Mouse (Mus musculus): ENCODE results near the gene Gm49369. TPM values are rescaled to one million over a fixed set of nuclear protein-coding genes. Genes with fewer than 3 reads are reported as not detected.
A peak's percentile ranks its signal among the peaks of the same experiment; 100 is the strongest.

The Gm49369 gene
- polyA plus RNA-seq, 2 experiments: 0.29 TPM; not detected in 1

GRCm38 (mm10) chr7:142347542-142347941 lies 34.9 kb downstream of the Gm49369 start:
- Histone ChIP-seq H3K27me3 (ENCODE audit: control insufficient read depth, insufficient read depth, low read length) (no peaks in the 10 kb centered on the region), H3K36me3 (replicated peaks; ENCODE audit: control insufficient read depth, insufficient read depth, low read depth) (no peaks in the 10 kb centered on the region), H3K4me2 (ENCODE audit: low read depth) (no peak overlapping the region), H3K9ac (replicated peaks) (no peak overlapping the region), H3K4me1 (replicated peaks; ENCODE audit: control insufficient read depth in 2 of 2, insufficient read depth in 2 of 2, low read length in 1 of 2) (peaks cover 29 to 32% of the 10 kb centered on the region in 2 experiments), H3K9me3 (ENCODE audit: control insufficient read depth, low read length) (no peaks in the 10 kb centered on the region), H3K27ac (0 out of 2 replicates have a peak overlapping the region, but pooled peaks have one; percentile 16), H3K4me3 (ENCODE audit: insufficient read depth in 1 of 2, low read depth in 2 of 2, low read length in 2 of 2) (no peak overlapping the region)
- TF ChIP-seq EP300 (IDR thresholded peaks at IDR 0.05; ENCODE audit: low read depth) (no peak), CTCF (IDR thresholded peaks at IDR 0.05; ENCODE audit: low read depth) (no peak)
- DNase-seq (ENCODE audit: low read depth in 3 of 3, low spot score in 3 of 3): no peak
- 26% methylated on average over 4 of the region's 4 CpGs for WGBS (ENCODE audit: insufficient replicate concordance)
- ATAC-seq (ENCODE audit: insufficient read depth): peak; percentile 64; the same call in 1 of the 2 replicates

- H3K9ac ChIP-seq (replicated peaks): no peak overlapping the region
- DNase-seq (ENCODE audit: low read depth in 3 of 3, low spot score in 3 of 3): no peak
- ATAC-seq (ENCODE audit: insufficient read depth): no peak
- H3K27me3 ChIP-seq (ENCODE audit: control insufficient read depth, insufficient read depth, low read length): no peaks in the 10 kb centered on the region
- H3K4me1 ChIP-seq (replicated peaks; ENCODE audit: control insufficient read depth in 2 of 2, insufficient read depth in 2 of 2, low read length in 1 of 2): peaks cover 3 to 9% of the 10 kb centered on the region in 2 experiments
- no peaks in the 10 kb centered on the region for H3K9me3 ChIP-seq (ENCODE audit: control insufficient read depth, low read length)
- H3K4me3 ChIP-seq (ENCODE audit: insufficient read depth in 1 of 2, low read depth in 2 of 2, low read length in 2 of 2): no peak overlapping the region
- H3K4me2 ChIP-seq (ENCODE audit: low read depth): no peak overlapping the region
- H3K36me3 ChIP-seq (replicated peaks; ENCODE audit: control insufficient read depth, insufficient read depth, low read depth): no peaks in the 10 kb centered on the region
- no peak overlapping the region for H3K27ac ChIP-seq
- WGBS (ENCODE audit: insufficient replicate concordance): 50% methylated on average over 3 of the region's 3 CpGs
- TF ChIP-seq EP300 (IDR thresholded peaks at IDR 0.05; ENCODE audit: low read depth) (no peak), CTCF (IDR thresholded peaks at IDR 0.05; ENCODE audit: low read depth) (no peak)
These were observed 40.2 kb downstream of the Gm49369 start for GRCm38 (mm10) chr7:142342247-142342640.

GRCm38 (mm10) chr7:142341564-142342246 lies 40.8 kb downstream of the Gm49369 start:
- no peak for DNase-seq (ENCODE audit: low read depth in 3 of 3, low spot score in 3 of 3)
- peaks cover 0 to 8% of the 10 kb centered on the region in 2 experiments; a peak in 3 of 4 replicates for H3K4me1 ChIP-seq (replicated peaks; ENCODE audit: control insufficient read depth in 2 of 2, insufficient read depth in 2 of 2, low read length in 1 of 2)
- no peaks in the 10 kb centered on the region for H3K27me3 ChIP-seq (ENCODE audit: control insufficient read depth, insufficient read depth, low read length)
- no peak overlapping the region for H3K4me2 ChIP-seq (ENCODE audit: low read depth)
- no peak for TF ChIP-seq EP300 (IDR thresholded peaks at IDR 0.05; ENCODE audit: low read depth)
- no peak for TF ChIP-seq CTCF (IDR thresholded peaks at IDR 0.05; ENCODE audit: low read depth)
- no peak for ATAC-seq (ENCODE audit: insufficient read depth)
- 65% methylated on average over 10 of the region's 10 CpGs for WGBS (ENCODE audit: insufficient replicate concordance)
- H3K9me3 ChIP-seq (ENCODE audit: control insufficient read depth, low read length): no peaks in the 10 kb centered on the region
- no peak overlapping the region for H3K27ac ChIP-seq
- H3K36me3 ChIP-seq (replicated peaks; ENCODE audit: control insufficient read depth, insufficient read depth, low read depth): no peaks in the 10 kb centered on the region
- H3K9ac ChIP-seq (replicated peaks): no peak overlapping the region
- H3K4me3 ChIP-seq (ENCODE audit: insufficient read depth in 1 of 2, low read depth in 2 of 2, low read length in 2 of 2): no peak overlapping the region

- no peaks in the 10 kb centered on the region for H3K9me3 ChIP-seq (ENCODE audit: control insufficient read depth, low read length)
- 33% methylated on average over 10 of the region's 10 CpGs for WGBS (ENCODE audit: insufficient replicate concordance)
- ATAC-seq (ENCODE audit: insufficient read depth): peak; percentile 36
- H3K4me2 ChIP-seq (ENCODE audit: low read depth): no peak overlapping the region
- H3K4me1 ChIP-seq (replicated peaks; ENCODE audit: control insufficient read depth in 2 of 2, insufficient read depth in 2 of 2, low read length in 1 of 2): peaks cover 0 to 5% of the 10 kb centered on the region in 2 experiments; a peak in 3 of 4 replicates
- no peak for DNase-seq (ENCODE audit: low read depth in 3 of 3, low spot score in 3 of 3)
- H3K4me3 ChIP-seq (ENCODE audit: insufficient read depth in 1 of 2, low read depth in 2 of 2, low read length in 2 of 2): no peak overlapping the region
- no peak overlapping the region for H3K27ac ChIP-seq
- peak; percentile 64 for TF ChIP-seq CTCF (IDR thresholded peaks at IDR 0.05; ENCODE audit: low read depth)
- no peak for TF ChIP-seq EP300 (IDR thresholded peaks at IDR 0.05; ENCODE audit: low read depth)
- no peaks in the 10 kb centered on the region for H3K27me3 ChIP-seq (ENCODE audit: control insufficient read depth, insufficient read depth, low read length)
- no peaks in the 10 kb centered on the region for H3K36me3 ChIP-seq (replicated peaks; ENCODE audit: control insufficient read depth, insufficient read depth, low read depth)
- no peak overlapping the region for H3K9ac ChIP-seq (replicated peaks)
These were observed 42.0 kb downstream of the Gm49369 start for GRCm38 (mm10) chr7:142340269-142340970.

GRCm38 (mm10) chr7:142335151-142335550 lies 47.3 kb downstream of the Gm49369 start:
- WGBS (ENCODE audit: insufficient replicate concordance): 80% methylated on average over 8 of the region's 8 CpGs
- Histone ChIP-seq H3K36me3 (replicated peaks; ENCODE audit: control insufficient read depth, insufficient read depth, low read depth) (no peaks in the 10 kb centered on the region), H3K27me3 (ENCODE audit: control insufficient read depth, insufficient read depth, low read length) (no peaks in the 10 kb centered on the region), H3K4me3 (ENCODE audit: insufficient read depth in 1 of 2, low read depth in 2 of 2, low read length in 2 of 2) (no peak overlapping the region), H3K4me1 (replicated peaks; ENCODE audit: control insufficient read depth in 2 of 2, insufficient read depth in 2 of 2, low read length in 1 of 2) (peaks cover 12 to 18% of the 10 kb centered on the region in 2 experiments), H3K9me3 (ENCODE audit: control insufficient read depth, low read length) (no peaks in the 10 kb centered on the region), H3K9ac (replicated peaks) (no peak overlapping the region), H3K27ac (no peak overlapping the region), H3K4me2 (ENCODE audit: low read depth) (no peak overlapping the region)
- DNase-seq (ENCODE audit: low read depth in 3 of 3, low spot score in 3 of 3) (no peak), ATAC-seq (ENCODE audit: insufficient read depth) (no peak)
- TF ChIP-seq CTCF (IDR thresholded peaks at IDR 0.05; ENCODE audit: low read depth) (no peak), EP300 (IDR thresholded peaks at IDR 0.05; ENCODE audit: low read depth) (no peak)
